Mouse (Mus musculus) intestine, embryonic 14.5 days (tissue): Measurements from ENCODE around the gene Gosr2. TPM values are rescaled to one million over a fixed set of nuclear protein-coding genes. Genes with fewer than 3 reads are reported as not detected.
A peak's percentile ranks its signal among the peaks of the same experiment; 100 is the strongest.

Experiments used
- ATAC-seq: fragments of 200-750 bp; cut with Nextera tagmentation; replicated peaks from 2 replicates; pipeline ENCODE4 v1.8.0; 2017; ENCODE audit warnings: low read depth, moderate number of reproducible peaks, moderate TSS enrichment, moderate library complexity; ENCODE audit not compliant: low FRiP score, low TSS enrichment
- DNase-seq: peaks from one replicate; pipeline ENCODE4 v3.0.0-alpha.2; 2018; ENCODE audit warnings: low spot score
- H3K27ac ChIP-seq: fragments of 300-500 bp; sonication (generic); 2 replicates; pipeline ENCODE4 v1.5.1; 2014; ENCODE audit warnings: low read depth, mild to moderate bottlenecking, control low read depth
- H3K27me3 ChIP-seq: fragments of 300-500 bp; sonication (generic); replicated peaks from 2 replicates; pipeline ENCODE4 v1.6.1; 2014; ENCODE audit warnings: low read length, control low read depth; ENCODE audit not compliant: control insufficient read depth, insufficient read depth
- H3K36me3 ChIP-seq: fragments of 300-500 bp; sonication (generic); 2 replicates; pipeline ENCODE4 v1.6.1; 2014; ENCODE audit warnings: low read length, control low read depth; ENCODE audit not compliant: control insufficient read depth, insufficient read depth
- H3K4me1 ChIP-seq: fragments of 300-500 bp; sonication (generic); replicated peaks from 2 replicates; pipeline ENCODE4 v1.6.1; 2014; ENCODE audit warnings: low read length, control low read depth, mixed read lengths; ENCODE audit not compliant: control insufficient read depth, insufficient read depth
- H3K4me2 ChIP-seq: fragments of 300-500 bp; sonication (generic); 2 replicates; pipeline ENCODE4 v1.6.1; 2014; ENCODE audit warnings: low read length
- H3K4me3 ChIP-seq: fragments of 300-500 bp; sonication (generic); 2 replicates; pipeline ENCODE4 v1.5.1; 2014; ENCODE audit warnings: low read depth, low read length, control low read depth, mixed read lengths
- H3K9ac ChIP-seq: fragments of 300-500 bp; sonication (generic); 2 replicates; pipeline ENCODE4 v1.6.1; 2014; ENCODE audit warnings: mild to moderate bottlenecking, low read length
- H3K9me3 ChIP-seq: fragments of 300-500 bp; sonication (generic); 2 replicates; pipeline ENCODE4 v1.6.1; 2016; ENCODE audit warnings: low read length, control low read depth; ENCODE audit not compliant: control insufficient read depth
- WGBS: fragments of 180-500 bp; shearing (Covaris S2); extraction: QIAGEN DNeasy Blood & Tissue Kit; methylation state at CpG from one replicate; pipeline ENCODE4 v1.1.7; 2014; 5-methylcytosine and 5-hydroxymethylcytosine counted together
- polyA plus RNA-seq: library from polyadenylated mRNA; unstranded; fragments of >200 nt; fragmentation: Nextera tagmentation; extraction: Ambion mirVana; gene quantifications from 2 replicates; pipeline ENCODE4 v1.2.1, GENCODE M21; 2014

The Gosr2 gene
- polyA plus RNA-seq, 1 experiment from 2014 or later = 62.8 TPM

- H3K4me3 ChIP-seq = no peak overlapping the region
- H3K4me1 ChIP-seq = no peaks in the 10 kb centered on the region
- no peak overlapping the region for H3K4me2 ChIP-seq
- H3K27ac ChIP-seq = no peak overlapping the region
- H3K9me3 ChIP-seq = no peaks in the 10 kb centered on the region
- 46% methylated on average over 8 of the region's 8 CpGs for WGBS
- no peaks in the 10 kb centered on the region for H3K27me3 ChIP-seq
- no peaks in the 10 kb centered on the region for H3K36me3 ChIP-seq
- DNase-seq (no peak), ATAC-seq (no peak)
- no peak overlapping the region for H3K9ac ChIP-seq
Measured at GRCm38 (mm10) chr11:103707005-103707404, 9.3 kb upstream of the Gosr2 start.

- no peaks in the 10 kb centered on the region for H3K27me3 ChIP-seq
- no peaks in the 10 kb centered on the region for H3K9me3 ChIP-seq
- 0 out of 2 replicates have a peak, but pooled peaks cover 6% of the 10 kb centered on the region for H3K4me1 ChIP-seq
- WGBS = 71% methylated on average over 2 of the region's 2 CpGs
- ATAC-seq (0 out of 2 replicates have a peak, but pooled peaks have one; percentile 1), DNase-seq (no peak)
- peak overlapping the region; percentile 52 for H3K4me2 ChIP-seq
- H3K27ac ChIP-seq = peak overlapping the region; percentile 97
- peak overlapping the region; percentile 93 for H3K9ac ChIP-seq
- H3K36me3 ChIP-seq = no peaks in the 10 kb centered on the region
- peak overlapping the region; percentile 99 for H3K4me3 ChIP-seq
Measured at GRCm38 (mm10) chr11:103698226-103698625, 528 bp upstream of the Gosr2 start.

- peak overlapping the region; percentile 97 for H3K27ac ChIP-seq
- WGBS = under 1% methylated on average over 18 of the region's 18 CpGs
Measured at GRCm38 (mm10) chr11:103696851-103697564, 690 bp downstream of the Gosr2 start.

GRCm38 (mm10) chr11:103693241-103693640 is 4.5 kb downstream of the Gosr2 start:
- H3K36me3 ChIP-seq = peaks cover 8% of the 10 kb centered on the region; the same call in 1 of the 2 replicates
- H3K27me3 ChIP-seq = no peaks in the 10 kb centered on the region
- 0 out of 2 replicates have a peak, but pooled peaks cover 4% of the 10 kb centered on the region for H3K4me1 ChIP-seq
- H3K4me2 ChIP-seq = no peak overlapping the region
- no peaks in the 10 kb centered on the region for H3K9me3 ChIP-seq
- WGBS = 85% methylated on average over 1 of the region's 1 CpGs
- no peak overlapping the region for H3K4me3 ChIP-seq
- no peak overlapping the region for H3K27ac ChIP-seq
- no peak for ATAC-seq
- no peak for DNase-seq
- no peak overlapping the region for H3K9ac ChIP-seq

More at GRCm38 (mm10) chr11:103696851-103697564, 690 bp downstream of the Gosr2 start:
- H3K4me3 ChIP-seq = peak overlapping the region; percentile 99
- no peaks in the 10 kb centered on the region for H3K27me3 ChIP-seq
- H3K9me3 ChIP-seq = no peaks in the 10 kb centered on the region
- DNase-seq (no peak), ATAC-seq (no peak)
- no peaks in the 10 kb centered on the region for H3K36me3 ChIP-seq
- peak overlapping the region; percentile 52 for H3K4me2 ChIP-seq
- 0 out of 2 replicates have a peak, but pooled peaks cover 6% of the 10 kb centered on the region for H3K4me1 ChIP-seq
- peak overlapping the region; percentile 93 for H3K9ac ChIP-seq

GRCm38 (mm10) chr11:103691036-103691435 is 6.7 kb downstream of the Gosr2 start:
- Histone ChIP-seq H3K4me1 (no peaks in the 10 kb centered on the region), H3K27ac (no peak overlapping the region), H3K36me3 (peaks cover 28% of the 10 kb centered on the region), H3K27me3 (no peaks in the 10 kb centered on the region), H3K9ac (no peak overlapping the region), H3K9me3 (no peaks in the 10 kb centered on the region), H3K4me2 (no peak overlapping the region), H3K4me3 (no peak overlapping the region)
- ATAC-seq (no peak), DNase-seq (no peak)
- 85% methylated on average over 1 of the region's 1 CpGs for WGBS

GRCm38 (mm10) chr11:103688980-103689378 is 8.7 kb downstream of the Gosr2 start:
- 41% methylated on average over 3 of the region's 3 CpGs for WGBS
- H3K36me3 ChIP-seq = peaks cover 46% of the 10 kb centered on the region

GRCm38 (mm10) chr11:103688271-103688979 is 9.3 kb downstream of the Gosr2 start:
- DNase-seq (no peak), ATAC-seq (no peak)
- H3K9me3 ChIP-seq = no peaks in the 10 kb centered on the region
- H3K27me3 ChIP-seq = no peaks in the 10 kb centered on the region
- H3K4me1 ChIP-seq = no peaks in the 10 kb centered on the region
- no peak overlapping the region for H3K4me3 ChIP-seq
- WGBS = 68% methylated on average over 6 of the region's 6 CpGs
- H3K9ac ChIP-seq = no peak overlapping the region
- H3K27ac ChIP-seq = no peak overlapping the region
- H3K4me2 ChIP-seq = no peak overlapping the region
- peaks cover 51% of the 10 kb centered on the region for H3K36me3 ChIP-seq

More at GRCm38 (mm10) chr11:103688980-103689378, 8.7 kb downstream of the Gosr2 start:
- H3K9ac ChIP-seq = no peak overlapping the region
- no peaks in the 10 kb centered on the region for H3K9me3 ChIP-seq
- H3K4me2 ChIP-seq = no peak overlapping the region
- ATAC-seq = no peak
- no peaks in the 10 kb centered on the region for H3K4me1 ChIP-seq
- H3K27me3 ChIP-seq = no peaks in the 10 kb centered on the region
- no peak for DNase-seq
- no peak overlapping the region for H3K4me3 ChIP-seq
- no peak overlapping the region for H3K27ac ChIP-seq

- peaks cover 67% of the 10 kb centered on the region for H3K36me3 ChIP-seq
- H3K4me1 ChIP-seq = no peaks in the 10 kb centered on the region
- no peak overlapping the region for H3K4me2 ChIP-seq
- H3K9ac ChIP-seq = no peak overlapping the region
- H3K27ac ChIP-seq = no peak overlapping the region
- H3K9me3 ChIP-seq = no peaks in the 10 kb centered on the region
- WGBS = 85% methylated on average over 6 of the region's 6 CpGs
- ATAC-seq = no peak
- no peak for DNase-seq
- no peak overlapping the region for H3K4me3 ChIP-seq
- H3K27me3 ChIP-seq = no peaks in the 10 kb centered on the region
Measured at GRCm38 (mm10) chr11:103686706-103687105, 11.0 kb downstream of the Gosr2 start.
